Mouse (Mus musculus) heart, adult 11 months (tissue): ENCODE measurements around the gene Vamp2.

Source experiments
- DNase-seq: peaks from one replicate; pipeline ENCODE4 v3.0.0; 2022

The Vamp2 gene

GRCm38 (mm10) chr11:69088103-69088855, at the start of gene Vamp2:
Gene Vamp2 (plus strand): TSS chr11:69088490.
- peak; percentile 99 for DNase-seq

- DNase-seq: peak; percentile 98
Observed at GRCm38 (mm10) chr11:69045531-69046394, 42.5 kb upstream of the Vamp2 start, which contains the start of gene Aurkb. Gene Aurkb (plus strand): TSS chr11:69045647.

DNA sequence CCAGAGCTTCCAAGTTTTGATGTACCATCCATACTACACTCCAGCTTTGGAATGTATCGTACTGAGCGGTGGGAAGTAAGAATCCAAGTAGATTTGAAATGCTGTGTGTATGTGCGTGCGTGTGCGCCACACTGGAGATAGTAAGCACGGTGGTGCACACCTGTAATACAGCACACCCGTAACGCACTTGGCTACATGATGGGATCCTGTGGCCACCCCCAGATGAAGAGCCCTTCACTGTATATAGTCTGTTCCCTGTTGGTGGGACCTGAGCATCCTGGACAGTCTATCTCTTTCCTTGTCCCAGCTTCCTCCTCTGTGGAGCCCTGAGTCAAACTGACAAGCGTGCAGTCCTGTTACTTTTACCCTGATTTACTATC, 41.9 kb upstream of the Vamp2 start:
- DNase-seq: peak; percentile 86

DNA sequence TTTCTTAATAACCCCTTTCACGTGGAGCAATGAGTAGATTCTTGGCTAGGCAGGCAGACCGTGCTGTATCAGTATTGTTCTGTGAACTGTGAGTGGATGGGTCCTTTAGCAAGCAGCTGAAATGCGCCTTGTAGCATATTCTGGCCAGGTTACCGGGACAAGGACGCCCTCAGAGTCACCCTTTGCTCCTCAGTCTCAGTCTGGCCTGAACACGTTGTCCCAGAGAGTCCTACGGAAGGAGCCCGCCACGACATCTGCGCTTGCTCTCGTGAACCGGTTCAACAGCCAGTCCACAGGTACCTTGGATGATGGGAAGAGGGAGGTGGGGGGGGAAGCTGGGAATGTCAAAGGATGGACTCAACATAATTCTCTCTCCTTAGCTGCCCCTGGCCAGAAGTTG, 40.7 kb upstream of the Vamp2 start:
- DNase-seq: peak; percentile 89

DNA sequence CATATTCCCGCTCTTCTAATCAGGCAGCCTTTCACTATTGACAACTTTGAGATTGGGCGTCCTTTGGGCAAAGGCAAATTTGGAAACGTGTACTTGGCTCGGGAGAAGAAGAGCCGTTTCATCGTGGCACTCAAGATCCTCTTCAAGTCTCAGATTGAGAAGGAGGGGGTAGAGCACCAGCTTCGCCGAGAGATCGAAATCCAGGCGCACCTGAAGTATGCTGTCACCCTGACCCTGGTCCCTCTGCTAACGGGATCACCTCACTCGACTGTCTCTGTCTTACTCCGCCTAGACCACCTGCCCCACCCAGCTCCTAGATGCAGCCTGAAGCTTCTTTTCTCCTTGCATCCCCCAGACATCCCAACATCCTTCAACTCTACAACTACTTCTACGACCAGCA, 40.1 kb upstream of the Vamp2 start:
- DNase-seq: peak; percentile 86

DNA sequence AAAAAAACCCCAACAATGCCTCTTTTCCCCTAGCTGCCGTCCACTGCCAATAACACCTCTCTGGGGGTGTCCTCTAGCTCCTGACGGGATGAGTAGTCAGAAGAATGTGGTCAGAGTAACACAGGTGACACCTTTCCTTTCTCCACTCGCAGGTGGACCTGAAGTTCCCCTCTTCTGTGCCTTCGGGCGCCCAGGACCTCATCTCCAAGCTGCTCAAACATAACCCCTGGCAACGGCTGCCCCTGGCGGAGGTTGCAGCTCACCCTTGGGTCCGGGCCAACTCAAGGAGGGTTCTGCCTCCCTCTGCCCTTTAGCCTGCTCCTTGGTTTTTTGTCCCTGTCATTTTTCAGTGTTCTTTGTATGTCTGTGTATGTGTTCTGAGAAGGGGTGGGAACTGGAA, 37.5 kb upstream of the Vamp2 start:
- no peak for DNase-seq

GRCm38 (mm10) chr11:69051771-69052170, 36.5 kb upstream of the Vamp2 start:
- DNase-seq: no peak

GRCm38 (mm10) chr11:69052824-69053421, 35.4 kb upstream of the Vamp2 start:
- peak; percentile 88 for DNase-seq

DNA sequence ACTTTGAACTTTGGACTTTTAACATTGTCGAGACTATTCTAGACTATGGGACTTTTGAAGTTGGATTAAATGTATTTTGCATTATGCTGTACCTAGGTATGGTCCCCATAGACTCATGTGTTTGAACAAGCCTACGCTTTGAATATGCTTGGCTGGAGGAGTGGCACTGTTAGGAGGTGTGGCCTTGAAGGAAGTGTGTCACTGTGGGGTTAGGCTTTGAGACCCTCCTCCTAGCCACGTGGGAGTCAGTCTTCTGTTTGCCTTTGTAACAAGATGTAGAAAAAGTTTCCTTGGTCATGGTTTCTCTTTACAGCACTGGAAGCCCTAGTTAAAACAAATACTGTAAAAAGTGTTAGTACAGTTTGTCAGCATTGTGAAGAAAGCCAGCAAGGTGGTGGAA, 34.4 kb upstream of the Vamp2 start:
- no peak for DNase-seq

DNA sequence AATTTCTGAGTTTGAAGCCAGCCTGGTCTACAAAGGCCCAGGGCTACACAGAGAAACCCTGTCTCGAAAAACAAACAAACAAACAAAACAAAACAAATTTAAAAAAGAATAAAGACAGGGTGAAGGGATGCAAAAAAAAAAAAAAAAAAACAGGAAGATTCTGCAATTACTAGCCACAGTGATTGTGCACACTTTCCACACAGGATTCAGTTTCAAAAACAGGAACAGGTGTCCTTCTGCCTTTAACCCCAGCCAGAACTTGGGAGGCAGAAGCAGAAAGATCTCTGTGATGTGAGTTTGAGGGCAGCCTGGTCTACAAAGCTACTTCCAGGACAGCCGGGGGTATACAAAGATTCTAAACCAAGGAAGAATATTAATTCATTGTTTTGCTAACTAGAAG, 30.0 kb upstream of the Vamp2 start:
- no peak for DNase-seq

DNA sequence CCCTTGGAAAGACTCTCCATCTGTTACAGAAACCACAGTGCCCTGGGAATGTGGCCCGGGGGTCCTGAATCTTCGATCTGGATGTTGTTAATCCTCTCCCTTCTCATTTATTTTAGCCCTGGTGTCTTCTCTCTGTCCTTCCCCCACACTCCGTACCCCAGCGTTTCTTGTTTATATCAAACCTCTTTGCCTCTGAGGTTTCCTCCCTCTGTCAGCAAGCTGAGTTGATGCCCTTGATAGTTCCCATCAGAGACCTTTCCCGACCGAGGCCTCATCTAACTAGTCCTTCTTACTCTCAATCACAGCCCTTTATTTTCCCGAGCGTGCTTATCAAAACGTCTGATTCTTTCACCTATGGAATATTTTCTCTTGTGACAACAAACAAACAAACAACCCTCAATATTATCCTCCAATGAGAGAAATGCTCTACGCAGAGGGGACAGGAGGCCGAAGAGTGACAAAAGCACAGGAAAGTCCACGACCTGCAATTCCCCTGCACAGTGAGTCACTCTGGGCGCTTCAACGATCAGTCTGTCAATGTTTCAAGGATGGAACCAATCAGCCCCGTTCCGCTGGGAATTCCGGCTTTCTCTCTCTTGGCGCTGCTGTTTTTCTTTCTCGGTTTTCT, 29.4 kb upstream of the Vamp2 start:
- peak; percentile 90 for DNase-seq

GRCm38 (mm10) chr11:69059357-69059974, 28.8 kb upstream of the Vamp2 start, which contains the start of gene Borcs6:
Gene Borcs6 (plus strand): TSS chr11:69059717.
- peak; percentile 100 for DNase-seq

- no peak for DNase-seq
Observed at GRCm38 (mm10) chr11:69059975-69060411, 28.3 kb upstream of the Vamp2 start.

GRCm38 (mm10) chr11:69060448-69061254, 27.6 kb upstream of the Vamp2 start:
- peak; percentile 97 for DNase-seq

DNA sequence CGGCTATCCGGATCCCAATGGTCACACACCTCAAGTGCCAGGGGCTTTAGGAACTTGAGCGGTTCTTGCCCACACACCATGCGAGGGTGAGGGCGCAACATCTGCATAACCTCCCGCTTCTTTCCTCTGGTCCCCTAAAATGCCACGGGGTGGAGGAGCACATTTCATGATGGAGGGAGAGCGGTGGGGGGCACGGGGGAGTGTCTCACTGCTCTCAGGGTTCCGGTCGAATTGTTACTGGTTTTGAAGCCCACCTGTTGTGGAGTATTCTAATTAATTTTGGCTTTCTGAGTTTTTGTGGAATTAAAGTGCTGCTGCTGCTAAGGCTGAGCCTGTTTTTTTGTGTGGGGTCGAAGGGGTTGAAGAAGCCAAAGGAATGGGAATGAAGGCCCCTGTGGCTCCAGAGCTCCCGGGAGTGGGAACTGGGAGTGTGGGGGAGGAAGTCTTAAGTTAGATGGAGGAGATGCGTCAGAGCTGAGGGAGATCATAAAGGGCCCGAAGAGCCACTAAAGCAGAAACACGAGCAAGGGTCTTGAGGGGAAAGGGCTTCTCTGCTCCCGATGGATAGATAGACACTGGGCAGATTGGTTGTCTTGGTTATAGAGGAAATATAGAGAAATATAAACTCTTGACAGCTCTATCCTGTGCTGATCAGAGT, 26.9 kb upstream of the Vamp2 start:
- peak; percentile 90 for DNase-seq

GRCm38 (mm10) chr11:69062194-69062760, 26.0 kb upstream of the Vamp2 start:
- DNase-seq: peak; percentile 96

DNA sequence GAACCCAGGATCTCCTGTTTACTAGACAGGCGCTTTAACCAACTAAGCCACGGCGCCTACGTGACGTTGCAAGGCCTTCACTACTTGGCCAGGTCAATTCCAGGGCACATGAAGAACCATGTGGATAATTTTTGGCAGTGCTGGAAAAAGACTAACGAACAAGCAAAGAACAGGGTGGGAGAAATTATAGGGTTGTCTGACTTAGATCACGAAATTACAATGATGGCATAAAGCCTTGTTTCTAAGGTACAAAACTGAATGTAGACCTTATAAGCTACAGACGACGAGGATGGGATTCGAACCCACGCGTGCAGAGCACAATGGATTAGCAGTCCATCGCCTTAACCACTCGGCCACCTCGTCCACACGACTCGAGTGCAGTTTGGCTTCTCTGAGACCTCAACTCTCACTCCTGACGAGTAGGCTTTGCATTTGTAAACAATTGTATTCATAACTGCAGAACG, 25.5 kb upstream of the Vamp2 start:
- DNase-seq: peak; percentile 99

DNA sequence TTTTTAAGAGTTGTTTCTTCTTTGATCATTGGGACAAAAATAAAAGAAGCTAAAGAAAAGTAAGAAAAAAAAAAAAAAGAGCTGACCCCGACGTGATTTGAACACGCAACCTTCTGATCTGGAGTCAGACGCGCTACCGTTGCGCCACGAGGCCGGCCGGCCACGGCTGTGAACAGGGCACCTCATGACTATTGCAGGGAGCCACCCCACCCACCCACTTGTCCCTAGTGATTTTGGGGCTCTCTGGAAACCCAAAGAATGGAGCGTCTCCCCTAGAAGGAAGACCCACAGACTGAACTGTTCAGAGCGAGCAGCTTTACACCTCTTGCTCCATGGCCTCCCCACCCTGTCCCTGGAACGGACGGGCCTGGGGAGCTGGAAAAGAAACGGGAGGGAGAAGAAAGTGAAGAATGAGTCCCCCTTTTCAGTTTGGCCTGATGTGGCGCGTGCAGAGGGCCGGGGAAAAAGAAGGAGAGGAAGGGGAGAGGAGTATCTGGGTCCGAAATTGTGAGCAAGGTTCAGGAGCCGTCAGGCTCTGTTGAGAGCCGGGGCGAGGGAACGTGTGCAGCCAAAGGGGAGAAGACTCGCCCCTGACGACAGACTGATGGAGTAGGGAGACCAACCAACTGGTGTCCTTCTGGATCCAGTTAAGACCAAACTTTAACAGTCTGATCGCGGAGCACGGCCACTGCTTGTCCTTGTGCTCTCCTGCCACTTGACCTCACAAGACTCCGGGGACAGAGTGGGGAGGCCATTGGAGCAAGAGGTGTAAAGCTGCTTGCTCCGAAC, 24.7 kb upstream of the Vamp2 start:
- peak; percentile 98 for DNase-seq

GRCm38 (mm10) chr11:69064259-69065133, 23.8 kb upstream of the Vamp2 start:
- peak; percentile 90 for DNase-seq
